Mouse (Mus musculus) kidney, adult 18-20 months (tissue): ENCODE measurements at regions not wholly inside any gene's neighbourhood (a gene's known extent, or its start where the extent isn't known, plus 50 kb on each side); places are given as distances from the start of the nearest gene placed in this dataset.

ENCODE experiments used
- DNase-seq: peaks from one replicate; pipeline ENCODE4 v3.0.0; 2021

- DNase-seq, result no peak
These were observed 156.9 kb downstream of the Dad1 start for GRCm38 (mm10) chr14:54097026-54097425.

DNA sequence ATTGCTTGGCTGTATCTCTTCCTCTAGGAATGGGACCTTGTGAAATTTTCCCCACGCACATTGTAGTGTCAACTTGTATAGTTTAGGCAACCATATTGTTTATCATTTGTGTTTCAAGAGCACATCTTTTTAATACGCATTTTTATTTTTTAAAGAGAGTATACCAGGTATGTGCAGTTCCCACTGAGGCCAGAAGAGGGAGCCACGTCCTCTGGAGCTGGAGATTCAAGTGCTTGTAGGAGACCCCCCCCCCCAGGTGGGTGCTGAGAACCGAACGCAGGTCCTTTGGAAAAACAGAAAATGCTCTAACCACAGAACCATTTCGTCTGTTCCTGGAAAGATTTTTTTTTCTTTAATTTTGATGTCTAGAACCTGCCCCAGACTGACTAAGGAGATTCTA lies 161.5 kb downstream of the Dad1 start:
- DNase-seq, result no peak

GRCm38 (mm10) chr14:54086660-54087059 lies 167.2 kb downstream of the Dad1 start:
- no peak for DNase-seq

GRCm38 (mm10) chr14:54074659-54075058 lies 179.2 kb downstream of the Dad1 start:
- no peak for DNase-seq

DNA sequence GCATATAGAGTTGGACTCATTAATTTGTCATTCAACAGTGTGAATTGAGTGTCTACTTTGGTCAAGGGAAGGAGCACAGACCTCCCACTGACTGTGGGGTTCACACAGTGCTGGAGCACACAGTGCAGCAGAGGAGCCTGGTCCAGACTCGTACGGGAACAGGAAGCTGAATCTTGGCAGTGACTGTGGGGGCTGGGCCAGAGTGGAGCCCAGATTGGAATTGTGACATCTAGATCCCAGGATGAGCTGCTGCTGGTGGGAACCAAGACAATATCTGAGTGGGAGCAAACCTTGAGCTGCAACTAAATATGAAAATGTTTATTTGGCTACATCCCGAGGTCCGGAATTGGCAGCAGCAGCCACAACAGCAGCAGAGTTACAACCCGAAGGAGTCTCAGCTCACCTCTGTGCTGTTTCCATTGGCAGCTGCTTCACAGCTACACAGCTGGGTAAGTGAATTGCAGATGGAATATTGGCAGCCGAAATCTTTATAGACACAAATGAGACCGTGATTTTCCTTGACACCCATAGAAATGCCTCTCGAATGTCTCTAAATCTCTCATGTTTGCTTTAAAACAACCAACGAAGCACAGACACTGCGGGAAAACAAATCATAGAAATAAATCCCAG lies 181.5 kb downstream of the Dad1 start:
- no peak for DNase-seq

- no peak for DNase-seq
These were observed 183.7 kb downstream of the Dad1 start for GRCm38 (mm10) chr14:54070240-54070639.

DNA sequence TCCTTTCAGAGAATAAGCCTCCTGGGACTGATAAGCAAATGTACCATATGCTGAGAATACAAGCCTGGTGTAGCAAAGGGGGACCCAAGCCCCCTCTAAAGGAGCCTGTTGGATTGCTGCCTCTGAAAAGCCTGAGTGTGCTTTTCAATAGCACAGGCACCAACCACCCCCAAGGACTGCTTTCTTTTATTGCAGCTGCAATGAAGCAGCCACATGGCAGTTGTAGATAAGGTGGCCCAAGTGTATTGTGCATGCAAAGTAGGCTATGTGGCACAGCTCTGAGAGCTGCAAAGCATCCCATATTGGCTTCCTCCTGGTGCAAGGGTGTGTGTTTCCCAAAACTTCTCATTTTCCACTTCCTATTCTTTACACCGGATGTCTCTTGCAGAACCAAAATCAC lies 185.2 kb downstream of the Dad1 start:
- no peak for DNase-seq

DNA sequence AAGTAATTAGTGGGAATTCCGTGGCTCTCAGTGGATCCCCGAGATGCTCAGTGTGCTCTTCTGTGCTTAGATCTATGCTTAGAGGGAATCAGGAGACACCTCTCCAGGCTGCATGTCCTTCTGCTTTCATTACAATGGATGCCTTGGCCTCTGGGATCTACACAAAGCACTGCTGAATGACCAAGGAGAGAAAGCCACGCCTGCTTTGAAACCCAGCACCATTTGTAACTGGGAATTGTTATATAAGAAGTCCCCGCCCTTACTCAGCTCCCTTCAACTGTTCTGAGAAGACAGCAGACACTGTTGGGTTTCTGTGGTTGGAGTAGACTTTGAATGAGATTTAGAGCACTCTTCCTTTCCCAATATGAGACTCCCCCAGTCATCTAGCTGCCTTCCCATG lies 188.4 kb downstream of the Dad1 start:
- no peak for DNase-seq

DNA sequence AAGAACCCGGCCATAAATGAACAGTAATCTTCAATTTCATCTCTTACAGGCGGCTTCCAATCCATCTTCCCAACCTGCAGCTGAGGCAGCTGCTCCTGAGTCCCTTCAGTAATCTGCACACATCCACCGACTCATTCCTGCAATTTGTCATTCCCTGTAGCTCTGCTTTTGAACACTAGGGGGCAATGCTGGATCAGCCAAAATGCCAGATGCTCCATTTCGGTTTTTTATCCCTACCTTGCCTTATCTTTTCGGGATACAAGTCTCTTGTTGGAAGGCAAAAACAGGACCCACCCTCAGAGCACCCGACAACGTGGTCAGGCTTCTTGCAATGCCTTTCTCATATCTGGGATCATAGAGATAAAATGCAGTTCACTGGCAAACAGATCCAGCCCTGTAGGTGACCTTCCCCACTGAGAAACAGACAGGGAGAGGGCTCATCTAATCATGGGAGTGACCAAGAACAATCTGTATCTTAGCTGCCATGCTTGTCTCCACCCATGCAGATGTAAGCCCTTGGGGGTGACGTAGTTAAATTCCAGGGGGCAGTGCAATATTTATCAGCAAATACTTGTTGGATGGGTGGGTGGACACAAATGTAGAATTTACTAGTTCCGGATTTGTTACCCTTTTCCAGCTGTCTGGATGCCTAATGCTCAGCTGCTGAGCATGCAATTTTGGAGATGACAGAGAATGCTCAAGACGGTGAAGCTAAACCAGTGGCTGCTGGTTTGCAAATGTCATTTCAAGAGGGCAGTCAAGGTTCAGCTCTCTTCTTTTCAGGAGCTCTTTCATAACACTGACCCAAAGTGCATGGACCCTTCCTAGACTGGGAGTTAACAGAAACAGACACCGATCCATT lies 189.1 kb downstream of the Dad1 start:
- DNase-seq, result peak; percentile 66

DNA sequence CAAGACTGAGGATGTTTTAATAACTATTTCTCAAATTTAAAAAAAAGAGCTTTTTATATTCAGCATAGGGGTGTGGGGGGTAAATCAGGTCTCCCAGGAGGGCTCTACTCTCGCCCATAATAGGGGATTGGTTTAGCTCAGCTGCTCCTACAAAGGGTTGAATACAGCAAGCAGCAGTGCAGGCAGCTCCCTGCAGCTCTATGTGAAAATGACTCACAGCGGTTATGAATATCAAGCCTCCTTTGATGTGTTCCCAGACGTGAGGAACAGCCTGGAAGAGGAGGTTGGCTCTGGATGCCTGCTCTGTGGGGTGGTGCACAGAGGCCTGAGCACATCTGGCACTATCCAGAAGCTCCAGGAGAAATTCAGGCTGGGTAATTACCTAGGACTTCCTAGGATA lies 192.3 kb downstream of the Dad1 start:
- no peak for DNase-seq

GRCm38 (mm10) chr14:54059776-54060175 lies 194.1 kb downstream of the Dad1 start:
- DNase-seq, result peak; percentile 59

- no peak for DNase-seq
These were observed 194.8 kb downstream of the Dad1 start for GRCm38 (mm10) chr14:54059096-54059495.

DNA sequence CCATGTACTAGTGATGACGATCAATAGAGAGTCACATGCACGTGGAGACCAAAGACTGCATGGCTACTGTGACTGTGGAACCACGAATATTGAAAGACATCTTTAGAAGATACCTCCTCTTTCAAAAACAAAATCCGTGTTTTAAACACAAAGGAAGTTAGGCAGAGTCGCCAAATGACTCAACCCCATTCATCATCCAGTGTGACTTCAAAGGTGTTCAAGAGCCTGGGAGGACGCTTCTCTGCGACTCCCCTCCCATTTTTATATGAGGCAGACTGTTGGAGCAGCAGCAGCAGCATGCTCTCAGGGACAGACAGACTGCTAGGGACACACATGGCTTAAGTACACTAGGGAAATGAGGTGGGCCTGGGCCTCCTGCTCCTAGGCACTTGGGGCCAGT lies 197.2 kb downstream of the Dad1 start:
- no peak for DNase-seq

- no peak for DNase-seq
These were observed 198.5 kb downstream of the Dad1 start for GRCm38 (mm10) chr14:54055390-54055789.

DNA sequence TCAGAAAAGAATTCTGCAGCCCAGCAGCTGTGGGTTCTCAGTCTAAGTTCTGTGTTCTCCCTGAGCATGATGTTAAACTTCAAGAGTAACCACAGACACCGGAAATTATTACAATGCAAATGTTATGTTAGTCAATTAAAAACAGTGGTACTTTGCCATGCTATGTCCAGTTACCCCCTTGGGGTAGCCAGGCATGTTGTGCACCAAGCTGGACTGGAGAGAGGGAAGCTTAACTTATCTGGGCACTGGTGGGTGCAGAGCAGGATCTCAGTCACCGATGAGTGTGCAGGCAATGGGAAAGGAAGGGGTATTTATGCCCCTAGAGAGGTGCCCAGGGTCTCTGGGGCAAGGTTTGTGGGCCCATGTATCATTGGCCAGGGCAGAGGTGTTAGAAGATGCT lies 211.6 kb downstream of the Dad1 start:
- DNase-seq, result no peak

DNA sequence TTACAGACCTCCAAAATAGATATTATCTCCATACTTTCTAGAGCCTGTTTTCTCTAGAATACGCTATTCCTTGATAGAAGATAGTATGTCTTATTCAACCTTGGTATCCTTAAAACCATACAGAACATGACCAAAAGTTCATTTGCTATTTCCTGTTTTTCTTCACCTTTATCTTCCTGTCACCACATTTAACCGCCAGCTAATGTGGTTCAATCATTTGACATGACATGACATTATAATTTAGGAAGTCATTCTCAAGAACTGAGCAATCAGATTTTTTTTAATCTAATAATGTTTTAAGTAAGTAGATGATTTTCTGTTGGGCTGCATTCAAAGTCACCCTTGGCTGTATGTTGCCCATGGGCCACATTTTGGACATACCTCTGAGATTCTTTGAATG lies 213.3 kb downstream of the Dad1 start:
- DNase-seq, result no peak

GRCm38 (mm10) chr14:54034516-54034915 lies 219.4 kb downstream of the Dad1 start:
- no peak for DNase-seq

DNA sequence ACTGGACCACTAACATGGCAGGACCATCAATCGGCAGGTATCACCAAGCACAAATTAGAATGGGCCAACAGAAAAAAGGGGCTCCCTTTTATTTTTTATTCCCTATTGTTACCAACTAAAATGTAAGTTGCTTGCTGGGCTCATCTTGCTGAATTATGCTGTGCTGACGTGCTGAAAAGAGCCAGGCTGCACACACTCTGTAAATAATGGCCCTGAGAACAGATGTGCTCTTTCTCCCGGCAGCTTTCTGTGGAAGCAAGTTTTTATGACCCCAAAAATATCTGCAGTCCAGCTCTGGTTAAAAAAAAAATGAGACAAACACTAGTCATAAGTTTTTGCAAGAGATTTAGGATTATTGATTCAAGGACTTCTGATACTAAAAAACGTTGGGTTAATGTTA lies 230.4 kb downstream of the Dad1 start:
- no peak for DNase-seq

GRCm38 (mm10) chr14:54021443-54021842 lies 232.5 kb downstream of the Dad1 start:
- DNase-seq, result peak; percentile 4

GRCm38 (mm10) chr14:54014628-54015027 lies 239.3 kb downstream of the Dad1 start:
- DNase-seq, result no peak

DNA sequence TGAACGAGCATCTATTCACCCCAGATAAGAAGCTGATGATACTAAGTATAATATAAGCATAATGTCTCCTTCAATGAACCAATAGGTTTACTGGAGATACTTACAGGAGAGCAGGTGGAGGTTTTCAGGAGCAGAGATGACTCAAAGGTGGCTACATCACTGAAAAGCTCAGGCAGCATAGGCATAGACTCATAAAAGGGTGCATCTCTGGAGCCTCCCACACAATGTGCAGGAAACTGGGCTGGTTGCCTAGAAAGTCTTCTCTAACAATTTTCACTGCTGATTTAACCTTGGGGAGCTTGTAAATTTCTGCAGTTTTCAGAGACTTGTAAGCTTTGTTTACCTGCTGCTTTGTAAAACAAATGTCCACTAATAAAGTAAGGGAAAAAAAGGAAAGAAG lies 251.8 kb downstream of the Dad1 start:
- no peak for DNase-seq

- no peak for DNase-seq
These were observed 253.4 kb downstream of the Dad1 start for GRCm38 (mm10) chr14:54000527-54000926.

GRCm38 (mm10) chr14:53993427-53993826 lies 260.5 kb downstream of the Dad1 start:
- DNase-seq, result no peak

DNA sequence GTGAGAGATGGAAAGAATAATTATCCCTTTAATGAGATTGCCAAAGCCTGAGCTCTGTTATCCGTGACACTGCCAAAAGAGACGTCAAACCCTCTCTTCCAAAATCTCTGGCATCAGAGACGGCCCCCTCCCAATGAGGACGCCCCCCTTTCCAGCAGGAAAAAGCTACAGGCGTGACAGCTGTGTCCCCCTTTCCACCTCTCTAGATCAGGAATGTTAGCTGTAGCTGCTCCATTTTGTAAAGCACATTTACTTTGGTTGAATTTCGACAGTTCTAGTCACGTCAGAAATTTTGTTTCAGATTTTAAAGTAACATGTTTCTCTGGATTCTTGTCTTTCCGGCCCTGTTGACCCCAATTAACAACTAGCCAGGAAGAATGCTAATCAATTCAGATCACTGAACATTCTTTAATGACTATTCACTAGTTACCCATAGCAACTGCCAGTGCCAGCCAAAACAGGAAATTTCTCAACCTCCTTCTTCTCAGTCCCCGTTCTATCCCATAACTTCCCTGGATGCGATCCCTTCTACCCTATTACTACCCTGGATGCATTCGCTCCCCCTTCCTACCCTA lies 261.1 kb downstream of the Dad1 start:
- DNase-seq, result no peak
